Mouse (Mus musculus) T-cell, adult 66 days (primary cell): ENCODE measurements around the gene Ccdc141. TPM values are rescaled to one million over a fixed set of nuclear protein-coding genes. Genes with fewer than 3 reads are reported as not detected.

Experiments
- total RNA-seq, 2 experiments: library from RNA; stranded (reverse); gene quantifications; 3 replicates in 1 of 2; 4 replicates in 1 of 2; pipeline ENCODE4 v1.2.4; 2023

Ccdc141 gene
- 1 to 10 TPM; 4.9 TPM for total RNA-seq

DNA sequence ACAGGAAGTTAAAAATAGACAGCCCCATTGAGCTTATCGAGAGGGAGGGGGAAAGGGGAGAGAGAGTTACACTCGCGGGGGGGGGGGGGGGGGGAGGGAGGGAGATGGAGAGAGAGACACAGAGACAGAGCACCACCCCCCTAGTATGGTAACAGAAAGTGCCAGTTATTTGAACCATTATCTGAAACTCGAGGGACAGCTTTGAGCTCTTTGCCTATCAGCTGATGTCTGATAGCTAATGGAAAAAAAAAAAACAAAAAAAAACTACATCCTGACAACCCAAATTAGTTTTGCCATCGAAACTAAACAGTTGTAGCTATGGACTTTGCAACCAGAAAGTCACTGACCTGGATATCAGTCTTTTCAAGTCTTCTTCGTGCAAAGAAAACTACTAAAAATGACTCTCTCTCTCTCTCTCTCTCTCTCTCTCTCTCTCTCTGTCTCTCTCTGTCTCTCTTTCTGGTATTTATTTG is at the start of gene Ccdc141:
Gene Ccdc141, minus strand, starts transcription at position 4 of the 473 bp plus-strand sequence.

DNA sequence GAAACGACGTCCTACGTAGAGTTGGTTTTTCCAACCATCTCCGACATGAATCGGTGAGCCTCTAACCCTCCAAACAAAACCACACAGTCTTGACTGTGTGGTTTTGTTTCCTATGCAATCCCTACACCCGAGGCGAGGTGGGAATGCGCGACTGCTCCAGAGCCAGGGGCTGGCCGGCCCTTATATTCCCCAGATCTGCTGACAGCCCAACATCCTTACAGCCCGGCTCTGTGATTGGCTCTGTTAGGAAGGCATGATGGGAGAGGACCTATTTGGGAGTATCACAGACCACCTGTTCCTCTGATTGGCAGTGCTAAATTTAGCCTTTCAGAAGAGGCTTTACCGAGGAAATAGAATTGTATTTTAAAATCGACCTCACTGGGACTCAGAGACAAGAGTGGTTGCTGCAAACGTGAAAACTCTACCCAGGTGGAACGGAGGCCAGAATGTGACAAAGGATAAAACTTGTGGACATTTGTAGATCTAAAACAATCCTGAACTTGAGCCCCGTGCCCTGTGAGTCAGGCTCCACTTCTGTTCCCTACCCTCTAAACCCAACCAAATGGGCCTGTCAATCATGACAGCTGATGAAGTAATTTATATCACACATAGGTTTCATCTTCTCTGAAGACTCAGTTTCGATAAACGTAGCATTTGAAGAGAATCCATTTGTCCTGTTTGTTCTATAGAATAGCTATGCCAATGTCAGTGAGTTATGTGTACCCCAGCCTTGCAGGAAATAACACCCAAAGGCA is 187.9 kb downstream of the Ccdc141 start, which contains the start of gene Ttn:
Gene Ttn, minus strand, starts transcription at position 157 of the 755 bp plus-strand sequence.

Other genes starting within 250 kb of the Ccdc141 start
- under 1 TPM; 0.74 to 0.84 TPM for gene Ttn, start 188.1 kb downstream of the Ccdc141 start, total RNA-seq
- gene Sestd1, start 110.0 kb upstream of the Ccdc141 start, total RNA-seq = 1 to 10 TPM in 1 of 2 experiments, under 1 TPM in 1; 0.80 to 1.1 TPM